Mouse (Mus musculus) embryo, embryonic 10.5 days (tissue): ENCODE measurements around the gene Nanos1.

Experiments used
- DNase-seq: peaks from one replicate; pipeline ENCODE4 v3.0.0-alpha.2; 2015; ENCODE audit warnings: low spot score

The Nanos1 gene

GRCm38 (mm10) chr19:60755438-60756191 is at the start of gene Nanos1:
Gene Nanos1 (plus strand): TSS chr19:60755987.
- peak; percentile 92 for DNase-seq

- DNase-seq: no peak
Measured at GRCm38 (mm10) chr19:60709193-60709900, 46.4 kb upstream of the Nanos1 start.

- DNase-seq: no peak
Measured at GRCm38 (mm10) chr19:60710196-60710595, 45.6 kb upstream of the Nanos1 start.

- no peak for DNase-seq
Measured at GRCm38 (mm10) chr19:60712577-60712976, 43.2 kb upstream of the Nanos1 start.

- no peak for DNase-seq
Measured at GRCm38 (mm10) chr19:60716381-60716780, 39.4 kb upstream of the Nanos1 start.

- peak; percentile 77 for DNase-seq
Measured at GRCm38 (mm10) chr19:60730281-60730852, 25.4 kb upstream of the Nanos1 start.

GRCm38 (mm10) chr19:60731299-60731698 is 24.5 kb upstream of the Nanos1 start:
- no peak for DNase-seq

GRCm38 (mm10) chr19:60731966-60732365 is 23.8 kb upstream of the Nanos1 start:
- DNase-seq: no peak

GRCm38 (mm10) chr19:60740560-60740959 is 15.2 kb upstream of the Nanos1 start:
- no peak for DNase-seq

- DNase-seq: no peak
Measured at GRCm38 (mm10) chr19:60743767-60744547, 11.8 kb upstream of the Nanos1 start.

GRCm38 (mm10) chr19:60747801-60748200 is 8.0 kb upstream of the Nanos1 start:
- DNase-seq: no peak

- DNase-seq: peak; percentile 50
Measured at GRCm38 (mm10) chr19:60756192-60757098, 658 bp downstream of the Nanos1 start.

GRCm38 (mm10) chr19:60757099-60757785 is 1.5 kb downstream of the Nanos1 start:
- DNase-seq: no peak

GRCm38 (mm10) chr19:60758896-60759835 is 3.4 kb downstream of the Nanos1 start:
- DNase-seq: no peak

- DNase-seq: no peak
Measured at GRCm38 (mm10) chr19:60773366-60773765, 17.6 kb downstream of the Nanos1 start.

- no peak for DNase-seq
Measured at GRCm38 (mm10) chr19:60782034-60782433, 26.2 kb downstream of the Nanos1 start.

- no peak for DNase-seq
Measured at GRCm38 (mm10) chr19:60784712-60785111, 28.9 kb downstream of the Nanos1 start.

GRCm38 (mm10) chr19:60787465-60788150 is 31.8 kb downstream of the Nanos1 start:
- DNase-seq: no peak
